Mouse (Mus musculus): Measurements from ENCODE around the gene Gabrr3.

GRCm38 (mm10) chr16:59497947-59498346 lies 90.8 kb downstream of the Gabrr3 start:
- TF ChIP-seq POLR2A (IDR thresholded peaks at IDR 0.05; ENCODE audit: extremely low read depth, insufficient read depth, low read length): no peak
- no peak for TF ChIP-seq CTCF (IDR thresholded peaks at IDR 0.05; ENCODE audit: low read depth, low read length)
